Mouse (Mus musculus): ENCODE results near the gene Hapln4. TPM values are rescaled to one million over a fixed set of nuclear protein-coding genes. Genes with fewer than 3 reads are reported as not detected.

Hapln4 gene
- polyA plus RNA-seq, 2 experiments, result 0.23 to 0.41 TPM

GRCm38 (mm10) chr8:70120667-70121066 is 37.4 kb downstream of the Hapln4 start, which contains the start of gene Ncan:
Gene Ncan, minus strand, starts transcription at chr8:70120873.
- Histone ChIP-seq H3K4me1 (ENCODE audit: control insufficient read depth, insufficient read depth, low read length) (0 out of 2 replicates have a peak, but pooled peaks cover 3% of the 10 kb centered on the region), H3K9me3 (ENCODE audit: control insufficient read depth, low read length) (no peaks in the 10 kb centered on the region), H3K4me3 (replicated peaks; ENCODE audit: low read length) (peak within 1 kb of the TSS; percentile 20), H3K9ac (ENCODE audit: low read depth, low read length, severe bottlenecking) (0 out of 2 replicates have a peak within 1 kb of the TSS, but pooled peaks have one; percentile 38), H3K4me2 (replicated peaks; ENCODE audit: low read depth, low read length, severe bottlenecking) (peak within 1 kb of the TSS; percentile 45), H3K36me3 (ENCODE audit: control insufficient read depth, insufficient read depth, low read length) (no peaks in the 10 kb centered on the region), H3K27ac (replicated peaks; ENCODE audit: low read depth, low read length) (no peak within 1 kb of the TSS), H3K27me3 (ENCODE audit: control insufficient read depth, insufficient read depth, low read length) (peaks cover 35% of the 10 kb centered on the region)
- peak; percentile 72 for DNase-seq (ENCODE audit: low spot score)
- peak; percentile 63 for ATAC-seq (ENCODE audit: low FRiP score, low read depth)
- no peak for TF ChIP-seq POLR2A (IDR thresholded peaks at IDR 0.05; ENCODE audit: borderline replicate concordance, extremely low read depth, insufficient read depth, insufficient read length)
- 1% methylated on average over 19 of the region's 19 CpGs for WGBS

DNA sequence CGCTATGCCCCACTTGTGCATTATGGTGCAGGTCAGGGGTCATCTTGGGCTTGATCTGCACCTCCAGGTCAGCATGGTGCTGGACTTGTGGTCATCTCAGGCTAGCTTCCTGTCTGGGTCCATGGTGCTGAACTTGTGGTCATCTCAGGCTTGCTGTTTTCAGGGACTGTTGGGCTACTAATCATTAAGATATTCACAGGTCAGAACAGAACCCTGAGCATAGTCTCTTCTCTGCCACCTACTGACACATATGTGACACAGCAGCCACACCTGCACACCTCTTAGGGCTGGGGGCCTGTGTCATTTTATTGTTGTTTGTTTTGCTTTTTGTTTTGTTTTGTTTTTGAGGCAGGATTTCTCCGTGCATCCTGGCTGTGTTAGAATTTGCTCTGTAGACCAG is 39.6 kb downstream of the Hapln4 start:
- Histone ChIP-seq H3K27ac (replicated peaks; ENCODE audit: low read depth, low read length) (no peak overlapping the region), H3K9ac (ENCODE audit: low read depth, low read length, severe bottlenecking) (no peak overlapping the region), H3K4me3 (replicated peaks; ENCODE audit: low read length) (no peak overlapping the region), H3K4me1 (ENCODE audit: control insufficient read depth, insufficient read depth, low read length) (0 out of 2 replicates have a peak, but pooled peaks cover 3% of the 10 kb centered on the region), H3K4me2 (replicated peaks; ENCODE audit: low read depth, low read length, severe bottlenecking) (no peak overlapping the region), H3K36me3 (ENCODE audit: control insufficient read depth, insufficient read depth, low read length) (no peaks in the 10 kb centered on the region), H3K27me3 (ENCODE audit: control insufficient read depth, insufficient read depth, low read length) (peaks cover 21% of the 10 kb centered on the region), H3K9me3 (ENCODE audit: control insufficient read depth, low read length) (no peaks in the 10 kb centered on the region)
- ATAC-seq (ENCODE audit: low FRiP score, low read depth), result no peak
- TF ChIP-seq POLR2A (IDR thresholded peaks at IDR 0.05; ENCODE audit: borderline replicate concordance, extremely low read depth, insufficient read depth, insufficient read length), result no peak
- 53% methylated on average over 2 of the region's 2 CpGs for WGBS
- DNase-seq (ENCODE audit: low spot score), result no peak

DNA sequence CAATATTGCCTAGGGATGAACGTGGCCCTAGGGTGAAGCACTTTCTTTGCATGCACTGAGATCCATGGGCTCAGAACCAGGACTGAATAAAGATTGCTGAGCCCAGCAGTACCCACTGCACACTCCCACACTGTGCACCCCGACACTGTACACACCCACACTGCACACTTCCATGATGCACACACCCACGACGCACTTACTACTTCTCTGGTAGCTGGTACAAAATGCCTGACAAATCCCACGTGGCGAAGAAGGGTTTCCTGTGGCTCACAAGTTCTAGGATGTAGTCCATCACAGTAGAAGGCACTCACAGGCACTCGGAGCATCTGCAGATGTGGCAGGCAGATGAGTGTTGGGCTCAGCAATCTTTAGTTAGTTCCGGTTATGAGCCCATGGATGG is 41.7 kb downstream of the Hapln4 start:
- Histone ChIP-seq H3K9ac (ENCODE audit: low read depth, low read length, severe bottlenecking) (no peak overlapping the region), H3K9me3 (ENCODE audit: control insufficient read depth, low read length) (no peaks in the 10 kb centered on the region), H3K36me3 (ENCODE audit: control insufficient read depth, insufficient read depth, low read length) (no peaks in the 10 kb centered on the region), H3K27me3 (ENCODE audit: control insufficient read depth, insufficient read depth, low read length) (peaks cover 2% of the 10 kb centered on the region), H3K27ac (replicated peaks; ENCODE audit: low read depth, low read length) (no peak overlapping the region), H3K4me1 (ENCODE audit: control insufficient read depth, insufficient read depth, low read length) (0 out of 2 replicates have a peak, but pooled peaks cover 3% of the 10 kb centered on the region), H3K4me3 (replicated peaks; ENCODE audit: low read length) (no peak overlapping the region), H3K4me2 (replicated peaks; ENCODE audit: low read depth, low read length, severe bottlenecking) (no peak overlapping the region)
- WGBS, result 64% methylated on average over 8 of the region's 8 CpGs
- ATAC-seq (ENCODE audit: low FRiP score, low read depth) (no peak), DNase-seq (ENCODE audit: low spot score) (no peak)
- TF ChIP-seq POLR2A (IDR thresholded peaks at IDR 0.05; ENCODE audit: borderline replicate concordance, extremely low read depth, insufficient read depth, insufficient read length), result no peak

DNA sequence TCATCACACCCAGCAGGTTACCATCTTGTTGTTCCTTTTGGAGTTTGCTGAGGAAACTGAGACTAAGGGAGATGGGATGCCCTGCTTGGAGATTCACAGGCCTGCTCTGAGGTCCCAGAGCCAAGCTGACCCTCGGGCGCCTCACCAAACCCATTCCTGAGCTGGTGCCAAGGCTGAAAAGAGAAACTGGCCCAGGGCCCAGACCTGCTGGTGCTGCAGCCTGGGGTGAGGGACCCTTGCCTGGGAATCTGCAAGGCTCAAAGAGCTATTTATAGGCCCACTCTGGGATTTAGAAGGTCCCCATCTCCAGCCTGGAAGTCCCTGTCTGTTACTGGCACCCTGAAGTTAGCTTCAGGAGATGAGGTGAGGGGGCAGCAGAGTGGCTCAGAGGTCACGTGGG is 45.2 kb downstream of the Hapln4 start:
- ATAC-seq (ENCODE audit: low FRiP score, low read depth) (no peak), DNase-seq (ENCODE audit: low spot score) (no peak)
- Histone ChIP-seq H3K9me3 (ENCODE audit: control insufficient read depth, low read length) (no peaks in the 10 kb centered on the region), H3K36me3 (ENCODE audit: control insufficient read depth, insufficient read depth, low read length) (peaks cover 13% of the 10 kb centered on the region), H3K4me2 (replicated peaks; ENCODE audit: low read depth, low read length, severe bottlenecking) (no peak overlapping the region), H3K9ac (ENCODE audit: low read depth, low read length, severe bottlenecking) (no peak overlapping the region), H3K4me1 (ENCODE audit: control insufficient read depth, insufficient read depth, low read length) (0 out of 2 replicates have a peak, but pooled peaks cover 6% of the 10 kb centered on the region), H3K27me3 (ENCODE audit: control insufficient read depth, insufficient read depth, low read length) (no peaks in the 10 kb centered on the region), H3K4me3 (replicated peaks; ENCODE audit: low read length) (no peak overlapping the region), H3K27ac (replicated peaks; ENCODE audit: low read depth, low read length) (no peak overlapping the region)
- no peak for TF ChIP-seq POLR2A (IDR thresholded peaks at IDR 0.05; ENCODE audit: borderline replicate concordance, extremely low read depth, insufficient read depth, insufficient read length)
- 78% methylated on average over 3 of the region's 3 CpGs for WGBS

DNA sequence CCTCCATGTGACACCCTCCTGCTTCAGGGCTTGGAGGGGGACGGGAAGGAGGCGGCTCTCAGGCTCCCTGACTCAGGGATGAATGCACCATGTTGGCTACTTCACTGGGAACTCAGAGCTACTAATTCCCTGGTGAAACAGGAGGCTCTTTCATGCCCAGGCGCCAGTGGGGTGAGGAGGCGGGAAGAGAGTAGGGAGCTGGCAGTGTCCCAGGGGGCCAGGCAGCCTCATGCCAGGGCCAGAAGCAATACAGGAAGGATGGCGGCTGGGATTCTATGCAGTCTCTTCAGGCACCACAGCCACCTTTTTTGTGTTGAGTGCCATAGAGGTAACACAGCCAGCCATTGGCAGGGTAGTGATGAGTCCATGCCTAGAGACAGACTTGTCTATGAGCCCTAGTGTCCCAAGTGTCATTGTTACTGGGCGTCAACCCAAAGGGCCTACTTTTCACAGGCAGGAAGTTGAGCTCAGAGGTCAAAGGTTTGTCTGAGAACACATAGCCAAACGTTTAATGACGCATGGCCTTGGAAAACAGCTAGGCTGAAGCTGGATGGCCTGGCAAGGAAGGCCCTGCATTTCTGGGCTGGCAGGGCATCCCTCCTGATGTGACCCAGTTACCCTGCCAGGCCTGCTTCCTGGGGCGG is 46.2 kb downstream of the Hapln4 start:
- peak overlapping the region; percentile 19; the same call in 1 of the 2 replicates for H3K27ac ChIP-seq (replicated peaks; ENCODE audit: low read depth, low read length)

More for the DNA sequence above, 46.2 kb downstream of the Hapln4 start:
- ATAC-seq (ENCODE audit: low FRiP score, low read depth) (no peak), DNase-seq (ENCODE audit: low spot score) (no peak)
- 71% methylated on average over 9 of the region's 9 CpGs for WGBS
- no peak overlapping the region for H3K4me2 ChIP-seq (replicated peaks; ENCODE audit: low read depth, low read length, severe bottlenecking)
- H3K36me3 ChIP-seq (ENCODE audit: control insufficient read depth, insufficient read depth, low read length), result peaks cover 23% of the 10 kb centered on the region
- 0 out of 2 replicates have a peak, but pooled peaks cover 6% of the 10 kb centered on the region for H3K4me1 ChIP-seq (ENCODE audit: control insufficient read depth, insufficient read depth, low read length)
- no peak overlapping the region for H3K9ac ChIP-seq (ENCODE audit: low read depth, low read length, severe bottlenecking)
- no peaks in the 10 kb centered on the region for H3K9me3 ChIP-seq (ENCODE audit: control insufficient read depth, low read length)
- no peak for TF ChIP-seq POLR2A (IDR thresholded peaks at IDR 0.05; ENCODE audit: borderline replicate concordance, extremely low read depth, insufficient read depth, insufficient read length)
- no peak overlapping the region for H3K4me3 ChIP-seq (replicated peaks; ENCODE audit: low read length)
- no peaks in the 10 kb centered on the region for H3K27me3 ChIP-seq (ENCODE audit: control insufficient read depth, insufficient read depth, low read length)

All from limb, embryonic 14.5 days (tissue).